Mouse (Mus musculus) heart, embryonic 13.5 days (tissue): ENCODE results near the gene Gen1. TPM values are rescaled to one million over a fixed set of nuclear protein-coding genes. Genes with fewer than 3 reads are reported as not detected.

Experiments
- ATAC-seq: fragments of 200-750 bp; cut with Nextera tagmentation; 2 replicates; pipeline ENCODE4 v1.8.0; 2017; ENCODE audit warnings: moderate TSS enrichment; ENCODE audit not compliant: insufficient number of reproducible peaks, low FRiP score, low TSS enrichment; ENCODE audit errors: extremely low read depth
- H3K27ac ChIP-seq: fragments of 300-500 bp; sonication (generic); replicated peaks from 2 replicates; pipeline ENCODE4 v1.5.1; 2015; ENCODE audit warnings: moderate library complexity, mild to moderate bottlenecking, inconsistent platforms
- H3K27me3 ChIP-seq: fragments of 300-500 bp; sonication (generic); replicated peaks from 2 replicates; pipeline ENCODE4 v1.6.1; 2015; ENCODE audit warnings: mild to moderate bottlenecking, inconsistent platforms
- H3K36me3 ChIP-seq: fragments of 300-500 bp; sonication (generic); 2 replicates; pipeline ENCODE4 v1.6.1; 2015; ENCODE audit warnings: mild to moderate bottlenecking, inconsistent platforms
- H3K4me1 ChIP-seq: fragments of 300-500 bp; sonication (generic); 2 replicates; pipeline ENCODE4 v1.6.1; 2015; ENCODE audit warnings: inconsistent platforms
- H3K4me2 ChIP-seq: fragments of 300-500 bp; sonication (generic); 2 replicates; pipeline ENCODE4 v1.6.1; 2015; ENCODE audit warnings: inconsistent platforms, mild to moderate bottlenecking, moderate library complexity
- H3K4me3 ChIP-seq: fragments of 300-500 bp; sonication (generic); 2 replicates; pipeline ENCODE4 v1.5.1; 2015; ENCODE audit warnings: moderate library complexity, mild to moderate bottlenecking, inconsistent platforms
- H3K9ac ChIP-seq: fragments of 300-500 bp; sonication (generic); 2 replicates; pipeline ENCODE4 v1.6.1; 2015; ENCODE audit warnings: inconsistent platforms, mild to moderate bottlenecking, moderate library complexity
- H3K9me3 ChIP-seq: fragments of 300-500 bp; sonication (generic); 2 replicates; pipeline ENCODE4 v1.6.1; 2016; ENCODE audit warnings: inconsistent platforms
- WGBS: fragments of 180-500 bp; shearing (Covaris S2); methylation state at CpG from one replicate; pipeline ENCODE4 v1.1.7; 2015; ENCODE audit warnings: mixed read lengths; 5-methylcytosine and 5-hydroxymethylcytosine counted together
- microRNA-seq: library from miRNA; unstranded; fragments of <30 nt; microRNA quantifications from one replicate; pipeline ENCODE4, GENCODE M21; 2016
- polyA plus RNA-seq: library from polyadenylated mRNA; unstranded; fragments of >200 nt; fragmentation: Nextera tagmentation; extraction: Ambion mirVana; gene quantifications from 2 replicates; pipeline ENCODE4 v1.2.1, GENCODE M21; 2015

Gen1 gene
- polyA plus RNA-seq, 1 experiment from 2014 or later, result 6.8 TPM

GRCm38 (mm10) chr12:11203694-11204665, 61.6 kb downstream of the Gen1 start:
- Histone ChIP-seq H3K27me3 (no peaks in the 10 kb centered on the region; the same call in 1 of the 2 replicates), H3K4me2 (peak overlapping the region; percentile 62), H3K4me3 (peak overlapping the region; percentile 29), H3K36me3 (no peaks in the 10 kb centered on the region), H3K4me1 (peaks cover 30% of the 10 kb centered on the region), H3K9ac (peak overlapping the region; percentile 72), H3K27ac (peak overlapping the region; percentile 95), H3K9me3 (no peaks in the 10 kb centered on the region)
- WGBS, result 28% methylated on average over 18 of the region's 18 CpGs
- ATAC-seq, result peak; percentile 61; the same call in 1 of the 2 replicates

DNA sequence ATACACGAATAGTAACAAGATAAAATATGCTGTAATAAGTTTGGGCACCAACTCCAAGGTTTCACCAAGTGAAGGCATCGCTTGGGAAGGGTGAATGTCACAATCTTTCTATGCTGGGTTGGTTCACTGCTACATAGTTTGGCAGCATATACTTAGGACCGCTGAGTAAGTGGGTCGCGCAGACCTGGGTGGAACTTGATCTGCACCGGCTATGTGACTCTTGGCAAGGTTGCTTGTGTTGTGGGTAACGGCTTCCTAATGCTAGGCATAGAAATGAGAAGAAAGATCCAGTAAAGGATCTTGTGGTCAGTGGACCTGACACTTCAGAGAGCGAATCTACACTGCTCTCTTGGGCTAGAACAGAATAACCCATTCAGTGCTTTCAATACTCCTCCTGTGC, 63.1 kb downstream of the Gen1 start:
- no peak overlapping the region for H3K9ac ChIP-seq
- H3K4me2 ChIP-seq, result no peak overlapping the region

DNA sequence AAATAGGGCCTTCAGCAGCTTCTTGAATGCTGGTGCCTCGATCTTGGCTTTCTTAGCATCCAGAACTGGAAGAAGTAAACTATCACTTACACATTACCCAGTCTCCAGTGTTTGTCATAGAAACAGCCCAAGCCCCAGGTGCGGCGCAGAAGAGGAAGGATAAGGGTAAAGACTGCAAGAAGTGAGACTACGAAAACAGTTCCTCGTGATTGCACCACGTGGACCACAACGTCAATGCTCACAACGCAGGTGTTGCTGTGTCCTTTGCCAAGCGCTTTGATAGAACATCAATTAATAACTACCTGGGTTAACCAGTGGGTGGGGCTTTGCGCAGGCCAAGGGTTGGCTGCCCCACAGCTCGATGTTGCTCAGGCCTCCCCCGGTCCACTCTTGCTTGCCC, 64.9 kb downstream of the Gen1 start:
- Histone ChIP-seq H3K4me2 (no peak overlapping the region), H3K36me3 (no peaks in the 10 kb centered on the region), H3K4me1 (peaks cover 32% of the 10 kb centered on the region), H3K27ac (no peak overlapping the region), H3K4me3 (no peak overlapping the region), H3K9ac (no peak overlapping the region), H3K9me3 (no peaks in the 10 kb centered on the region), H3K27me3 (no peaks in the 10 kb centered on the region)
- WGBS, result 83% methylated on average over 12 of the region's 12 CpGs
- ATAC-seq, result no peak

More for the DNA sequence above, 63.1 kb downstream of the Gen1 start:
- ATAC-seq, result no peak
- no peaks in the 10 kb centered on the region for H3K27me3 ChIP-seq
- WGBS, result 86% methylated on average over 8 of the region's 8 CpGs
- no peak overlapping the region for H3K27ac ChIP-seq
- H3K4me1 ChIP-seq, result peaks cover 24% of the 10 kb centered on the region
- H3K36me3 ChIP-seq, result no peaks in the 10 kb centered on the region
- no peaks in the 10 kb centered on the region for H3K9me3 ChIP-seq
- no peak overlapping the region for H3K4me3 ChIP-seq

- Histone ChIP-seq H3K27ac (no peak overlapping the region), H3K4me2 (no peak overlapping the region), H3K27me3 (no peaks in the 10 kb centered on the region), H3K4me1 (peaks cover 14% of the 10 kb centered on the region), H3K36me3 (no peaks in the 10 kb centered on the region), H3K4me3 (no peak overlapping the region), H3K9ac (no peak overlapping the region), H3K9me3 (no peaks in the 10 kb centered on the region)
- ATAC-seq, result no peak
- 48% methylated on average over 2 of the region's 2 CpGs for WGBS
These were observed 67.0 kb downstream of the Gen1 start for GRCm38 (mm10) chr12:11198551-11198950.

DNA sequence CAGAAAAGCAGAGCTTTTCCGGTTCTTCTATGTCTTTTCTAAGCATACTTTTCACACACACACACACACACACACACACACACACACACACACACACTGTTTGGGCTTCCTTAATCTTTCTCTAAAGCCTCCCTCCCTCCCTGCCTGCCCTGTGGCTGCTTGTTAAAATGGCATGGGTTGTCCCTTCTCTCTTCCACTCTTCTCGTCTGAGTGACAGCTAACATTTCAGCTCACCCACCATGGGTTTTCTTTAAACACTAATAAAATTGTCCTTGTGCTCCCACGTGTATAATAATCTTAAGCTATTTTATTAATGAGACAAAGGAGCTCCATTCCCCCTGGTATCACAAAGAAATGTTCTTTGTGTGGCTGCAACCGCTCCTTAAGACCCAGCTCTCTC, 67.6 kb downstream of the Gen1 start:
- H3K36me3 ChIP-seq, result no peaks in the 10 kb centered on the region
- 41% methylated on average over 4 of the region's 4 CpGs for WGBS
- no peak overlapping the region for H3K9ac ChIP-seq
- no peak overlapping the region for H3K4me2 ChIP-seq
- no peaks in the 10 kb centered on the region for H3K9me3 ChIP-seq
- no peaks in the 10 kb centered on the region for H3K27me3 ChIP-seq
- H3K27ac ChIP-seq, result no peak overlapping the region
- H3K4me3 ChIP-seq, result no peak overlapping the region
- peaks cover 10% of the 10 kb centered on the region for H3K4me1 ChIP-seq
- ATAC-seq, result no peak

DNA sequence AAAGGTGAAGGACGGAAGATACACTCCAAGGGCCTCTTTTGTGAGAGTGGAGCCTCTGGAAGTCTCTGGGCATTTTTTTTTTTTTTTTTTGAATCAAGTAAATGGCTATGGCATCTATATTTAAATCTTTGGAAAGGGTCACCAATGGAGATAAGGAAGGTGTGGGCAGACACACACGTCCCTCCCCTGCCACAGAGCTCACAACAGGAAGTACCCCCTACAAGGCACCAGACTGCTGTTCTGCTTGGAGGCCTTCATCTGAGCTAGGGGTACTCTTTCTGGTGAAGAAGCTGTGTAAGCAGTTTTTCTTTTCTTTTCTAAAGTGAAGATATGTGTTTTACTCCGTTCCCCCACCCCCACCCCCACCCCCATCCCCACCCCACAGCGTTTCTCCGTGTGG, 68.8 kb downstream of the Gen1 start:
- H3K4me2 ChIP-seq, result peak overlapping the region; percentile 64
- H3K4me1 ChIP-seq, result peaks cover 10% of the 10 kb centered on the region
- no peak overlapping the region for H3K4me3 ChIP-seq
- no peak for ATAC-seq
- 39% methylated on average over 5 of the region's 5 CpGs for WGBS
- H3K27ac ChIP-seq, result no peak overlapping the region
- peak overlapping the region; percentile 69 for H3K9ac ChIP-seq
- no peaks in the 10 kb centered on the region for H3K9me3 ChIP-seq
- no peaks in the 10 kb centered on the region for H3K36me3 ChIP-seq
- H3K27me3 ChIP-seq, result no peaks in the 10 kb centered on the region

GRCm38 (mm10) chr12:11196142-11196597, 69.4 kb downstream of the Gen1 start:
- Histone ChIP-seq H3K9me3 (no peaks in the 10 kb centered on the region), H3K27me3 (no peaks in the 10 kb centered on the region), H3K36me3 (no peaks in the 10 kb centered on the region), H3K4me1 (peaks cover 10% of the 10 kb centered on the region), H3K4me2 (peak overlapping the region; percentile 64), H3K4me3 (peak overlapping the region; percentile 35), H3K9ac (peak overlapping the region; percentile 69), H3K27ac (no peak overlapping the region)
- no peak for ATAC-seq
- 6% methylated on average over 18 of the region's 19 CpGs for WGBS

GRCm38 (mm10) chr12:11195031-11195430, 70.6 kb downstream of the Gen1 start:
- Histone ChIP-seq H3K4me1 (peaks cover 10% of the 10 kb centered on the region), H3K4me3 (no peak overlapping the region), H3K9me3 (no peaks in the 10 kb centered on the region), H3K36me3 (no peaks in the 10 kb centered on the region), H3K27me3 (no peaks in the 10 kb centered on the region), H3K4me2 (no peak overlapping the region), H3K9ac (no peak overlapping the region), H3K27ac (no peak overlapping the region)
- WGBS, result 86% methylated on average over 1 of the region's 1 CpGs
- ATAC-seq, result no peak

Small RNAs within 50 kb of the gene (microRNA-seq; reads per million reads assigned to microRNA genes)
- gene Mir7675, result not detected

Other genes with a start within 250 kb of the Gen1 start
- gene Kcns3, start 114.7 kb downstream of the Gen1 start, polyA plus RNA-seq, result 0.24 and 0.41 TPM in 2 replicates
- gene Msgn1, start 56.8 kb downstream of the Gen1 start, polyA plus RNA-seq, result not detected in 2 replicates
- 112 and 128 TPM in 2 replicates for gene Smc6, start 85 bp upstream of the Gen1 start, polyA plus RNA-seq
- 10.4 and 10.7 TPM in 2 replicates for gene Vsnl1, start 170.8 kb upstream of the Gen1 start, polyA plus RNA-seq
- 0.21 and 0.28 TPM in 2 replicates for gene Rad51ap2, start 190.3 kb upstream of the Gen1 start, polyA plus RNA-seq